In genomic region chr9:8461737-8462136, GRCm38 (mm10) we compare ENCODE assay signal across 26 mouse cellular contexts.
"Had no signal": no experiment of that assay in that cellular context is flagged by ENCODE, and none has a peak within 500 bp of the region (broad histone marks: within the 10 kb centered on the region; RNA-seq: fewer than 3 reads in every experiment).

No protein-coding gene starts in this region.

- H3K4me3 ChIP-seq: heart, embryonic 10.5 days; heart, embryonic 12.5 days; hindbrain, embryonic 10.5 days; hindbrain, embryonic 12.5 days; intestine, embryonic 15.5 days; layer of hippocampus, adult 2 months; left cerebral cortex, adult 2 months; limb, embryonic 10.5 days; limb, embryonic 12.5 days; liver, embryonic 13.5 days had no signal

- H3K27me3 ChIP-seq: heart, embryonic 12.5 days; hindbrain, embryonic 12.5 days; intestine, embryonic 15.5 days; limb, embryonic 12.5 days; liver, embryonic 13.5 days had no signal

- DNase-seq: gastrocnemius, postnatal 10 days; gastrocnemius, postnatal 25 days; heart, adult 18-20 months; heart, postnatal 10 days; heart, postnatal 4 days; kidney, adult 18-20 months; kidney, adult 8-10 months; kidney, postnatal 10 days; kidney, postnatal 25 days; kidney, postnatal 4 days; liver; liver, embryonic 13.5 days had no signal

- H3K4me2 ChIP-seq: heart, embryonic 12.5 days; hindbrain, embryonic 12.5 days; hindbrain, embryonic 14.5 days; intestine, embryonic 15.5 days; limb, embryonic 12.5 days; liver, embryonic 11.5 days; liver, embryonic 13.5 days had no signal

- H3K9me3 ChIP-seq: heart, embryonic 10.5 days; heart, embryonic 12.5 days; hindbrain, embryonic 10.5 days; hindbrain, embryonic 12.5 days; intestine, embryonic 15.5 days; limb, embryonic 10.5 days; limb, embryonic 12.5 days; liver, embryonic 13.5 days had no signal

- H3K4me1 ChIP-seq: heart, embryonic 10.5 days; heart, embryonic 12.5 days; hindbrain, embryonic 12.5 days; intestine, embryonic 15.5 days; limb, embryonic 10.5 days; limb, embryonic 12.5 days; liver, embryonic 13.5 days had no signal

- H3K9ac ChIP-seq: heart, embryonic 12.5 days; hindbrain, embryonic 12.5 days; hindbrain, embryonic 14.5 days; intestine, embryonic 15.5 days; limb, embryonic 12.5 days; liver, embryonic 13.5 days had no signal

- ATAC-seq: hindbrain, embryonic 16.5 days; inflammation-experienced regulatory T-cells, adult 6 months; intestine, embryonic 15.5 days; intestine, postnatal 0 days had no signal

- H3K27ac ChIP-seq: heart, embryonic 10.5 days; hindbrain, embryonic 10.5 days; hindbrain, embryonic 12.5 days; hindbrain, embryonic 14.5 days; intestine, embryonic 15.5 days; layer of hippocampus, adult 2 months; left cerebral cortex, adult 2 months; limb, embryonic 10.5 days; limb, embryonic 12.5 days; liver, embryonic 13.5 days had no signal

- H3K36me3 ChIP-seq: heart, embryonic 10.5 days; heart, embryonic 12.5 days; hindbrain, embryonic 10.5 days; hindbrain, embryonic 12.5 days; intestine, embryonic 15.5 days; limb, embryonic 10.5 days; limb, embryonic 12.5 days; liver, embryonic 13.5 days had no signal
